Mouse (Mus musculus): ENCODE measurements around the gene Pdk1.
"Not testable (repeated sequence)": the region's sequence is repeated elsewhere in the genome, so short reads cannot be mapped to it uniquely, and the experiment has no call there.

Pdk1 gene

DNA sequence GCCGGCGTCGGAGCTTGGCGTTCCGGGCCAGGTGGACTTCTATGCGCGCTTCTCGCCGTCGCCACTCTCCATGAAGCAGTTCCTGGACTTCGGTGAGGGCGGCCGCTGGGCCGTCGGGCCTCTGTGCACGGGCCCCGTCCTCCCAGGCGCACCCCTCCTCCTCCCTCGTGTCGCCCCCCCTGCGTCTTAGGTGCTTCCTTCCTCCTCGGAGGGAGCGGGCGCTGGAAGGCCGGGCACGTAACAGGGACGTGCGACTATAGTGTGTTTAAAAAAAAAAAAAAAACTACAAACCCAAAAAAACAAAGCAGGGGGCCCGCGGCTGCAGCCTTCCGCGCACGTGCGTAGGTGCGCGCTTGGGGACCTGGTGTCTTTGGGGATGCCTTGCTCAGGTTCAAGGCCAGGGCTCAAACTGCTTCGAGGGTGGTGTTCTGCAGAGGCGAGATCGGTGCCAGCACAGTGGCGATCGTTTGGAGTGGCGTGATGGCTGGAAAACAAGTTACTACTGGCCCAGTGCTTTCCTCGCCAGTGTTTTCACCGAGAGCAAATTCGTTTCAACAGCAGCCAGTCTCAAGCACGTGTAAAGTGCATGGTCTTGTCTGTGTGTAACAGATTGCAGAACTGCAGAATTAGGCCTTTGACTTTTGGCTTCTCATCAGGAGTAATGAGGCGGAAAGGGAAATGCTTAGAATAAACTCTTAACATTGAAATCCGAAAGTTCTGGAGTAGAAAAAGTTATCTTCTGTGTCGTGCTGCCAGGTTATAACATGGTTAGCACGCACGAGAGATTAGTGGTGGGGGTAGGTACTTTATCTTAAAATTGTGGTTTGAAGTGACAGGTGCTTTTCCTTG is 674 bp downstream of the Pdk1 start:
- no peak for DNase-seq (ENCODE audit: extremely low spot score, low read depth, low spot score)

GRCm38 (mm10) chr2:71874422-71874821 is 1.4 kb downstream of the Pdk1 start:
- no peak for DNase-seq (ENCODE audit: extremely low spot score, low read depth, low spot score)

GRCm38 (mm10) chr2:71874836-71875235 is 1.8 kb downstream of the Pdk1 start:
- DNase-seq (ENCODE audit: extremely low spot score, low read depth, low spot score), result no peak

- DNase-seq (ENCODE audit: extremely low spot score, low read depth, low spot score), result no peak
Observed at GRCm38 (mm10) chr2:71877865-71878264, 4.8 kb downstream of the Pdk1 start.

DNA sequence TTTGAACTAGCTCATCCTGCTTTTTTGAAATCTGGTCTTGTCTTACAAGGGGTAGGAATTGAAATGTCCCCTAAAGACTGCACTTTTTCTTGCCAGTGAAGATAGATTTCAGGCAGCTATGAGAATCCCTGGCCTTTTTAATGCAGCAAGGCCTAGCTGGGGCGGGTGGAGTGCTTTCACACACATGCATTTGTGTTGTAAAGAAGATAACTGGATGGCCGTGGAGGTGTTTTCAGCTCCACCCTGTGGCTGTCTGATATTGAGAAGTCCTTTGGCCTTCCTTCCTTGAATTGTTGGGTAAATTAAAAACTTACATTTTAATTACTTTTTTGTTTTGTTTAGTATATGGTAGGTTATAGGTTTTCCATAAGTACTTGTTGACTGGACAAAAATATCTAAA is 5.4 kb downstream of the Pdk1 start:
- DNase-seq (ENCODE audit: extremely low spot score, low read depth, low spot score), result no peak

DNA sequence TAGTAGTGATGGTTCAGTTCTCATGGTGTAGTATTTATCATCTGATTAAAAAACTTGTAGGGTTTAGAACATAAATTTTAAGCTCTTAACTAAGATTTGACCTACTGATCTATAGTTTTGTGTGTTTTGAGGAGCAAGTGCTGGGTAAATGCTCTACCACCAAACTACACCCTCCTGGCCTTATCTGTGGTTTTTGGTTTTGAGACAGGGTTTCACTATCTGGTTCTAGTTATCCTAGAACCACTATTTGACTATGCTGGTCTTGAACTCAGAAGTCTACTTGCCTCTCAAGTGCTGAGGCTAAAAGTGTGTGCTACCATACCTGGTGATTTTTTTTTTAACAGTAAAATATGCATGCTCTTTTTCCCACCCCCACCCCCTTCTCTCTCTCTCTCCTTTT is 5.9 kb downstream of the Pdk1 start:
- no peak for DNase-seq (ENCODE audit: extremely low spot score, low read depth, low spot score)

GRCm38 (mm10) chr2:71882914-71883651 is 10.1 kb downstream of the Pdk1 start:
- DNase-seq (ENCODE audit: extremely low spot score, low read depth, low spot score), result no peak

- DNase-seq (ENCODE audit: extremely low spot score, low read depth, low spot score), result no peak
Observed at GRCm38 (mm10) chr2:71887269-71887668, 14.2 kb downstream of the Pdk1 start.

DNA sequence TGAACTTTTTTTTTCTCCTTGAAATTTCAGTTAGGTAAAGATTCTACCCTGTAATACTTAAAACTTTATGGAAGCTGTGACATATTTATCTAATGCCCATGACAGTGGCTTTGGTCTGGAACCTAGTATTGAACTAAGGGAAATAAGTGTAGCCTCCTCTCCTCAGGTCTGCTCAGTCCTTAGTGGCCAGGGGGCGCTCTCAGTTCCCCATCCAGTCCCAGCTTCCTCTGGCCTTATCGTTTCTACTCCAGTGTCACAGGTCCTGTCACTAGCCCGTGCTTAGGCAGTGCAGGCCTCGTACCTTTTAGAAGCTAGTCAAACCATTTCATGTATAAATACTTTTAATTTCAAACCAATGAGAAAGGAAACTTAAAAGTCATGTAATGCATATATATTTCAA is 15.4 kb downstream of the Pdk1 start:
- DNase-seq (ENCODE audit: extremely low spot score, low read depth, low spot score), result no peak

DNA sequence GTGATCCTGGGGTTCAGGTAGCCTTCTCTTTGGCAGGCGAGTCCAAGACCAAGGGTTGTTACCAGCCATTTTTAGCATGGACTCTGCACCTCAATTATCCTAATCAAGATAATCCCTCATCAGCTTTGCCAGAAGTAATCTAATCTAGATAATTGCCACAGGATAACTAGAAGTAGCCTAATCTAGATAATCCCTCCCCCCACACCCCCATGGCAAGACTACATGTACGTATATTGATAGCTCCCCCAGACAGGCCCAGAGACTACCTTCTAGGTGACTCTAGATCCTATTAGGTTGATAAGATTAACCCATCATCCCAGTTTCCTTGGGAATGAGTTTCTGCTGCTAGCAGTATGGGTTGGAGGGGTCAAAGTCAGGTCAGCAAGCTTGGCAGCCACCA is 18.5 kb downstream of the Pdk1 start:
- DNase-seq (ENCODE audit: extremely low spot score, low read depth, low spot score), result no peak

GRCm38 (mm10) chr2:71892741-71893349 is 19.8 kb downstream of the Pdk1 start:
- DNase-seq (ENCODE audit: extremely low spot score, low read depth, low spot score), result no peak

- no peak for DNase-seq (ENCODE audit: extremely low spot score, low read depth, low spot score)
Observed at GRCm38 (mm10) chr2:71895596-71896286, 22.7 kb downstream of the Pdk1 start.

DNA sequence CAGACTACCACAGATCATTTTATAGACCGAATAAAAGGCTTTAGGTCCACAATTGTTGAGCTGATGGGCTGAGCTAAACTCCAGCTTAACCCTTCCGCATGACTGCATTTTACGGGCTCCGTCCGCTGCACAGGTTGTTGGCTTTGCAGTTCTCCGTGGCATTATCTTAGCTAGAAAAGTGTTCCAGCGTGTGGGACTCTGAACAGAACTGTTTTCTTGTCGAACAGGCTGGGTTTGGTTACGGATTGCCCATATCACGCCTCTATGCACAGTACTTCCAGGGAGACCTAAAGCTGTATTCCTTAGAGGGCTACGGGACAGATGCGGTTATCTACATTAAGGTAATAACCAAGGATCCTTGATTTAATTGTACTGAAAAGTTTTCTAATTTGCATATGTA is 24.4 kb downstream of the Pdk1 start:
- DNase-seq (ENCODE audit: extremely low spot score, low read depth, low spot score), result no peak

- DNase-seq (ENCODE audit: extremely low spot score, low read depth, low spot score), result no peak
Observed at GRCm38 (mm10) chr2:71898335-71898856, 25.4 kb downstream of the Pdk1 start.

DNA sequence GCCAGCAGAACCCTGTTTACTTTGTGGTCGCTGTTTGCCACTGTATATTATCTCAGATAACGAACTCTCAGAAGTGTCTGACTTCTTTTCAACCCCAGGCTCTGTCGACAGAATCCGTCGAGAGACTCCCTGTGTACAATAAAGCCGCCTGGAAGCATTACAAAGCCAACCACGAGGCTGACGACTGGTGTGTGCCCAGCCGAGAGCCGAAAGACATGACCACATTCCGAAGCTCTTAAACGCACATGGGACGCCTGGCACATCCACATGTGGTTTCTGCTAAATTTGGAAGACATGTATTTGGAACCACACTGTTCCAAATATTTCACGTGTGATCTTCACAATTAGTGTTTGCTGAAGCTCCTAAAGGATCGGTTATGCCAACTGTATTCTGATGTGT is 26.9 kb downstream of the Pdk1 start:
- no peak for DNase-seq (ENCODE audit: extremely low spot score, low read depth, low spot score)

- no peak for DNase-seq (ENCODE audit: extremely low spot score, low read depth, low spot score)
Observed at GRCm38 (mm10) chr2:71905154-71905553, 32.1 kb downstream of the Pdk1 start.

- DNase-seq (ENCODE audit: extremely low spot score, low read depth, low spot score), result not testable (repeated sequence)
Observed at GRCm38 (mm10) chr2:71906356-71906755, 33.3 kb downstream of the Pdk1 start.

DNA sequence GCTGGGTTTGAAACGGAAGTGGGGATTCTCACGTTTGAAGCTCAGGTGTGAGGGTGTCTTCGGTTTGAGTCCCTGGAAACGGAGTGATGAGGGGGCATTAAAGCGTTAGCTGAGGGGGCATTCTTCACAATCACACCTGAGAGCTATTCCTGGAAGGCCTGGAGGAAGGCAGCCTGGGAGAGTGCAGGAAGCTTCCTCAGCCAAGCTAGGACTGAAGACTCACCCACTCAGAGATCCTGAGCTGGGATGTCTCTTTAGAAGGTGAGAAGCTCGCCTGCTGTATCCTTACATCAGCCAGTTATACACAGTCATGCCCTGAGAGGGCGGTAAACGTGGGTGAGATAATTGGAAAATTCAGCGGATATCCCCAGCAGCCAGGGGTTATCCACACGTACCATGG is 40.9 kb downstream of the Pdk1 start:
- no peak for DNase-seq (ENCODE audit: extremely low spot score, low read depth, low spot score)

- DNase-seq (ENCODE audit: extremely low spot score, low read depth, low spot score), result no peak
Observed at GRCm38 (mm10) chr2:71919227-71919647, 46.2 kb downstream of the Pdk1 start.

DNA sequence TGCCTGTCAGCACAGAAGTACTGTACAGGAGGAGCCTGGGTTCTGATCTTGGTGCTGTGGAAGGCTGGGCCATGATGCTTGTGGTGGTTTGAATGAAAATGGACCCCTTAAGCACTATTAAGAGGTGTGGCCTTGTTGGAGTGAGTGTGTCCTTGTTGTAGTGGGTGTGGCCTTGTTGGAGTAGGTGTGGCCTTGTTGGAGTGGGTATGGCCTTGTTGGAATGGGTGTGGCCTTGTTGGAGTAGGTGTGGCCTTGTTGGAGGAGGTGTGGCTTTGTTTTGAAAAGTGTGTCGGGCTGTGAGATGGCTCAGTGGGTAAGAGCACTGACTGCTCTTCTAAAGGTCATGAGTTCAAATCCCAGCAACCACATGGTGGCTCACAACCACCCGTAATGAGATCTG is 51.9 kb downstream of the Pdk1 start:
- DNase-seq (ENCODE audit: extremely low spot score, low read depth, low spot score), result not testable (repeated sequence)

- no peak for DNase-seq (ENCODE audit: extremely low spot score, low read depth, low spot score)
Observed at GRCm38 (mm10) chr2:71934046-71934445, 61.0 kb downstream of the Pdk1 start.

Data from hindlimb bud, embryonic 11.5 days (tissue).